ENCODE assay signal across 27 mouse cellular contexts in genomic region chr1:193332671-193333070, GRCm38 (mm10). TPM values are rescaled to one million over a fixed set of nuclear protein-coding genes. Genes with fewer than 3 reads are reported as not detected.
DNase-seq lines count a peak whose midpoint lies in the region; ATAC-seq lines count a peak whose summit lies in the region.
"Had no signal": no experiment of that assay in that cellular context is flagged by ENCODE, and none has a peak within 500 bp of the region (broad histone marks: within the 10 kb centered on the region; RNA-seq: fewer than 3 reads in every experiment).

No protein-coding gene starts in this region.

- no peaks in the 10 kb centered on the region for H3K27me3 ChIP-seq in heart, embryonic 12.5 days (replicated peaks)
- H3K27me3 ChIP-seq: embryonic facial prominence, embryonic 13.5 days; kidney, embryonic 15.5 days had no signal

- WGBS in heart, embryonic 12.5 days: 40% methylated on average over 1 of the region's 1 CpGs

- DNase-seq in frontal cortex, adult 2 months (ENCODE audit: extremely low spot score in 1 of 2, low spot score in 1 of 2): peak; percentile 64 to 65
- no peak for DNase-seq in frontal cortex, postnatal 14 days (ENCODE audit: low spot score in 2 of 2)
- DNase-seq in heart, postnatal 36 days: no peak
- peak; percentile 88 for DNase-seq in brain, adult 2 months (ENCODE audit: low read depth, low spot score)
- DNase-seq in heart, postnatal 4 days: peak; percentile 38
- no peak for DNase-seq in kidney, postnatal 25 days
- DNase-seq: adrenal gland, postnatal 14 days; cerebellum, adult 11 months; cerebellum, postnatal 10 days; gastrocnemius, postnatal 10 days; lung, adult 18-20 months; lung, postnatal 14 days; midbrain, embryonic 14.5 days; retina, postnatal 1 day had no signal

- H3K4me1 ChIP-seq in heart, embryonic 12.5 days (replicated peaks): peaks cover 71% of the 10 kb centered on the region

- intact Hi-C loops in heart, postnatal 36 days (cut with DNase I): loop anchor here (2.0 kb wide), 1 partner anchor 16 kb away; no protein-coding TSS in a partner anchor

- no peak overlapping the region for H3K4me3 ChIP-seq in heart, embryonic 12.5 days
- H3K4me3 ChIP-seq: embryonic facial prominence, embryonic 13.5 days; hindbrain, embryonic 10.5 days; kidney, embryonic 15.5 days had no signal

- no peak overlapping the region for H3K9ac ChIP-seq in heart, embryonic 12.5 days
- H3K9ac ChIP-seq: embryonic facial prominence, embryonic 13.5 days; kidney, embryonic 15.5 days had no signal

- H3K9me3 ChIP-seq in heart, embryonic 12.5 days (replicated peaks): no peaks in the 10 kb centered on the region
- H3K9me3 ChIP-seq: embryonic facial prominence, embryonic 13.5 days; hindbrain, embryonic 10.5 days; kidney, embryonic 15.5 days had no signal

- no peak for ATAC-seq in heart, embryonic 12.5 days (ENCODE audit: insufficient number of reproducible peaks, low FRiP score)
- ATAC-seq: activated CD4-positive, CD25-positive, alpha-beta regulatory T cell, adult 4 months; CD4-positive, CD25-positive, alpha-beta regulatory T cell, adult 4 months; forebrain, embryonic 14.5 days; hindbrain, postnatal 0 days; intestine, postnatal 0 days had no signal

- no peak overlapping the region for H3K4me2 ChIP-seq in heart, embryonic 12.5 days
- H3K4me2 ChIP-seq: embryonic facial prominence, embryonic 13.5 days; kidney, embryonic 15.5 days; liver, embryonic 11.5 days had no signal

- 0 out of 2 replicates have a peak overlapping the region, but pooled peaks have one; percentile 2 for H3K27ac ChIP-seq in heart, embryonic 12.5 days (ENCODE audit: poor library complexity, severe bottlenecking)
- H3K27ac ChIP-seq: embryonic facial prominence, embryonic 13.5 days; hindbrain, embryonic 10.5 days; hindbrain, postnatal 0 days; kidney, embryonic 15.5 days had no signal

- no peaks in the 10 kb centered on the region for H3K36me3 ChIP-seq in heart, embryonic 12.5 days
- H3K36me3 ChIP-seq: embryonic facial prominence, embryonic 13.5 days; hindbrain, embryonic 10.5 days; kidney, embryonic 15.5 days had no signal

RNA-seq across cellular contexts. Expression of gene Camk1g, which starts 37.4 kb away (rescaled TPM):
- polyA plus RNA-seq in frontal cortex, adult 2 months (2012; rRNA removed): 28.4 and 35.9 TPM in 2 replicates
- polyA plus RNA-seq in heart, embryonic 12.5 days (2016; fragmentation: Nextera tagmentation; extraction: Ambion mirVana): 6.9 and 7.1 TPM in 2 replicates
- total RNA-seq in heart, postnatal 36 days (2021): 1 to 10 TPM in 1 of 2 experiments, not detected in 1; 1.0 TPM
- total RNA-seq in heart, postnatal 4 days (2021): 1 to 10 TPM; 3.9 to 4.1 TPM
- total RNA-seq: ES-E14; megakaryocyte, adult 5-6 weeks; neutrophil, adult 5-6 weeks had no signal
- polyA plus RNA-seq: activated CD4-positive, CD25-positive, alpha-beta regulatory T cell, adult 4 months; CD4-positive, CD25-positive, alpha-beta regulatory T cell, adult 4 months had no signal

RNA-seq across cellular contexts. Expression of gene G0s2, which starts 59.7 kb away (rescaled TPM):
- polyA plus RNA-seq in frontal cortex, adult 2 months (2012; rRNA removed): 21.5 and 22.6 TPM in 2 replicates
- 36.5 and 38.2 TPM in 2 replicates for polyA plus RNA-seq in heart, embryonic 12.5 days (2016; fragmentation: Nextera tagmentation; extraction: Ambion mirVana)
- 10 to 100 TPM; 53.6 to 57.8 TPM for total RNA-seq in heart, postnatal 36 days (2021)
- total RNA-seq in heart, postnatal 4 days (2021): 10 to 100 TPM; 51.9 to 62.0 TPM

Comparison
In these comparisons a context has a peak if more than half of its experiments do, and no peak if none do; other contexts are left out.
1. DNase-seq: peak in frontal cortex, adult 2 months (2 of 2), brain, adult 2 months (single experiment) and heart, postnatal 4 days (single experiment); none in frontal cortex, postnatal 14 days (0 of 2), heart, postnatal 36 days (0 of 2) and kidney, postnatal 25 days (0 of 2).